Mouse (Mus musculus) lung, adult 2 months (tissue): Measurements from ENCODE around the gene Cela2a.

ENCODE experiments used
- CTCF ChIP-seq: fragments of 200-500 bp; IDR thresholded peaks from 2 replicates; pipeline ENCODE4 v1.5.1; 2011; ENCODE audit warnings: mild to moderate bottlenecking, low read length, control low read depth; ENCODE audit not compliant: insufficient read depth
- POLR2A ChIP-seq: fragments of 200-500 bp; IDR thresholded peaks from 2 replicates; pipeline ENCODE4 v1.6.1; 2011; ENCODE audit warnings: low read depth, mild to moderate bottlenecking, control low read depth, low read length, borderline replicate concordance; ENCODE audit errors: extremely low read depth

GRCm38 (mm10) chr4:141869436-141870215, 43.7 kb upstream of the Cela2a start:
- TF ChIP-seq CTCF: no peak
- no peak for TF ChIP-seq POLR2A
